Mouse (Mus musculus): ENCODE measurements around the gene Ugcg.

The Ugcg gene

DNA sequence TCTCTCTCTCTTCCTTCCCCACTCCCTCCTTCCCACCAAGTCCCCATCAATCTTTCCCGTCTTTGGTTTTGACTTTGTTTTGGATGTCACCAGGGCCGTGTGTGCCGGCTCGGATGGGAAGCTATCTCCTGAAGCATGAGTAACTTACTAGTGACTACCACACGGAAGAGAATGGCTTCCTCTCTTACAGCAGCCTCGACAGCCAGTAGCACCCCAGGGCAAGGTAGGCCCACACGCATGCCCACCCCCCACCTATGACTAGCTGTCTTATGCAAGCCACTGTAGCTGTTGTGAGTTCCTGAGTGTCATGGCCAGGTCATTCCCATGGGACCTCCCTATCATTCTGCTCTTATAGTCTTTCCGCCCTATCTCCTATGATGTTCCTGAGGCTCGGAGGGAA lies 38.0 kb downstream of the Ugcg start:
- DNase-seq (ENCODE audit: low spot score): no peak

GRCm38 (mm10) chr4:59228951-59229350 lies 39.9 kb downstream of the Ugcg start:
- no peak for DNase-seq (ENCODE audit: low spot score)

- no peak for DNase-seq (ENCODE audit: low spot score)
Measured at GRCm38 (mm10) chr4:59231266-59232055, 42.4 kb downstream of the Ugcg start.

- no peak for DNase-seq (ENCODE audit: low spot score)
Measured at GRCm38 (mm10) chr4:59234014-59234413, 45.0 kb downstream of the Ugcg start.

- DNase-seq (ENCODE audit: low spot score): no peak
Measured at GRCm38 (mm10) chr4:59234451-59235216, 45.6 kb downstream of the Ugcg start.

DNA sequence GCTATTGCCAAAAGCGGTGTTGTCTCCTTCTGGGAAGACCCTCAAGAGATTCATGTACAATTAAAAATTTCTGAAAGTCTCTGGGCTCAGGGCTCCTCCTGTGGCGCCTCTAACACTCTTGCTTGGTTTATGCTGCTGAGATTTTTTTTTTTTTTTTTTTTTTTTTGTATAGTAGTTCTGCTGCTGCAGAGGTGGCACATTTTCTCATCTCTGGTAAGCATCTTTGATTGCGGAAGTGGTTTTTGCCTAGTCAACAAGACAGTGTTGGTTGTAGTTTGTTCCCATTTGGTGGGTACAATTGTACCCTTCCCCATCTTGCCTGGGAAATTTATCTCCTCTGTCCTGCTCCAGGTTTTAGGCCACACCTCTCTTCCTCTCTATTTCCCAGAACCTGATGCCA lies 47.3 kb downstream of the Ugcg start:
- DNase-seq (ENCODE audit: low spot score): no peak

- no peak for DNase-seq (ENCODE audit: low spot score)
Measured at GRCm38 (mm10) chr4:59238641-59239311, 49.7 kb downstream of the Ugcg start.

DNA sequence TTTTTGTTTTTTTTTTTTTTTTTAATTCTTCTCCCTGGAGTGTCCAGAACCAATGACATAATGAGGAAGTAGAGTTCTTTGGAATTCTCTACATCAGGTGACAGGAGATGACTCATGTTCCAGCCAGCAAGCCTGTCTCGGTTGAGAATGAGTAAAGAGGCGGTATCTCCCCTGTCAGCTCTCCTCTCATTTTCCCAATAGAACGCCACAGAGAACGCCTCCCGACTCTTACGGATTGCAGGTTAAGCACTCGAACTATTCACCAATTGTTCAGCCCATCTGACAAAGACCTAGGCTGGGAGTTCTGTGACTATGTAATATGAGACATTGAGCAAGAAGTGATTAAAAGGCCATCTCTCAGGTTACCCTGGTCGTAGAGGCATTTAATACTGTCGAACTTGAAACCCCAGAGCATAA lies 50.3 kb downstream of the Ugcg start:
- DNase-seq (ENCODE audit: low spot score): no peak

DNA sequence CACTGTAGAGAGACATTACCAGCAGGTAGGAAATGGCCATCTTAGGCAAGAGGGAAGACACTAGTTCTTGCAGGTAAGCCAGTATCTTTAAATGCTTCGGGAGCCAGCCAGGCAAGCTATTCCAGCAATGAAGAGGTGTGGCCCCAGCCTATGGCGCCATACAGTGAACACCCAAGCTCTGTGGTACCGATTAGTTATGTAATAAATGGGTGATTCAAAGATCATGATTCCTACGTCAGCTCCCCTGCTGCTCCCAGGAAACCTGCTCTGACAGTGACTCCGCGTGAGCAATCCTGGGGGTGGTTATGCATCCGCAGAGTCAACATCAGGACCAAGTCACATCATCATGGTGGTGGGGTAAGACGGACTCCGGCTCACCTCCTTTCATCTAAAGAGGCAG lies 51.1 kb downstream of the Ugcg start:
- DNase-seq (ENCODE audit: low spot score): no peak

DNA sequence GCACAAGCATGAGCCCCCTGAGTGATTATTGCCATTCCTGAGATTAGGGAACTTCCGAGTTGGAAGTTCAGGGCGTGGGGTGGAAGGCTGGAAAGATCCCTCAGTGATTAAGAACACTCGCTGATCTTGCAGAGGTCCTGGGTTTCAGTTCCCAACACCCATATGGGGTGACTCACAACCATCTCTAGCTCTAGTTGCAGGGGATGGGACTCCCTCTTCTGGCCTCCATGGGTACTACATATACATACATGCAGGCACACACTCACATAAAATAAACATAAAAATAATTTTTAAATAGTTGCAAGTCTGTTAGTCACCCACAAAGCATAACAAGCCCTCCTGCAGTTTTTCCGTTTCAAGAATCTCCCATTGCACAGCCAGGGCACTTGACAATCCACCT lies 52.0 kb downstream of the Ugcg start:
- DNase-seq (ENCODE audit: low spot score): no peak

DNA sequence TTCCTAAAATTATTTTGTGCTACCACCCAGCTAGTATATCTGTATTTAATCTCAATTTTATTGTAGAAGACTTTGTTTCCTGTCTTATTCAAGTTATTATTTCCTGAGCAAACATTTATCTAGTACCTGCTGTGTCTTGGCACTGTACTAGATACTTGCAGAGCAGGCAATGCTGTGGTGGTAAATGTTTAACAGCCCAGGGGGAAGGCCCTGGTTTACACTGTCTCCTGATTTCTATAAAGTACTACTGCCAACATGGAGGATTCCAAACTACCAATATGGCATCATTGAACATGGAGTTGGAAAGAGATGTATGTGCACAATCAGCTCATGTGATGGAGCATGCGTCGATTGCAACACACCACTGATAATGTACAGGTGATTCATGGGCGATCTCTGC lies 53.2 kb downstream of the Ugcg start:
- DNase-seq (ENCODE audit: low spot score): no peak

DNA sequence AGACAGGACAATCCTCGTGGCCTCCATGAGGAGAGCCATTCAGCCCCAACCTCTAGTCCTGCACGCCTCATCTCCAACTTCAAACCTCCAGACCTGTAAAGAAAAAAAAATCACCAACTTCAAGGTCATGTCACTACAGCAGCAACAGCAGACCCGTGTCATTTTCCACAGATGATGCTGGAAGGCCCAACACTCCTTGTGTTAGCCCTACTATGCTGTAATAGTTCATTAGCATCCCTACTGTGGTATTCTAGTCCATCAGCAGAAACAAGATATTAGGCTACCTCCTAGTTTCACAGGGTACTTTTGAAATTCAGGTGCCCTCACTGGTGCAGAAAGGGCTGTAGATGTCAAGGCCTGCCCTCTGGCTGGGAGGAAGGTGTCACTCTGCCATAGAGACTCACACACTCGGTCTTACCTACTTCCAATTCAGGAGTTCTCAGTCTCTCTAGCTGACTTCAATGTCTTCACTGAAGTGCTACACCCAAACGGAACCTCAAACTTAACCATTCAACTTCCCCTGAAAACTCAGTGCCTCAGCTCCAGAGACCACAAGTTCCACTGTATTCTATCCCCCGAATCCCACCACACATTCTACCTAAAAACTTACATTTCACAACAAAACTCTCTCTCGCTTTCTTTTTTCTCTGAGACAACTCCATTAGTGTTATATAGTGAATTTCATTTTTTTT lies 54.9 kb downstream of the Ugcg start:
- no peak for DNase-seq (ENCODE audit: low spot score)

DNA sequence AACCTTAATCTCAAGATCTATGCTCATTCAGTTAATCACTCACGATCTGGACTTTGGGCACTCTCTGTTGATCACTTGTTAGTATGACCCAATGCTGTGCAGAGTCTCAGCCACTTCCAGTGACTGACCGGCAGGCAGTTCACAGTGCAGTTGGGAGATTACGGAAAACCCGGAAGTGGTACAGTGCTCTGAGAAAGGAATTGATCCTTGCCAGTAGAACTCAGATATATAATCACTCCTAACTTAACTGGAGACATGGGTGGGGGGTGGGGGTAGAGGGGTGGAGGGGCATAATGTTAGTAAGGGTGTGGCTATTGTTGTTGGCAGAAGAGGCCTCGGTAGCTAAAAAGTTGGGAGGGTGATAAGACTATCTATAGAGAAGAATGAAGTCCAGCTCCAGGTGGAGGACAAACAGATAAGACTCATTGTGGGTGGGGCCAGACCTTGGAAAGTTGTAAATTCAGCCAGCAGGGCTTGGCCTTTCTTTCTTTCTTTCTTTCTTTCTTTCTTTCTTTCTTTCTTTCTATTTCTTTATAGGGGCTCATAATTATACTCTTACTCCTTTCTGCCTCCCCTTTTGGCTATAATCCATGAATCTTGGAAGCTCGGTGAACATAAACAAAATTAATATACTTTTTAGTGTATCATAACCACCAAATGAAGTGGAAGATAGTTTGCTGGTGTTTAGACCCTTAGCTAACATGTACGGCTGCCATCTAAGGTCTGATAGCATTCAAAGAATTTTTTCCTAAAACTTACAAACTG lies 55.9 kb downstream of the Ugcg start:
- DNase-seq (ENCODE audit: low spot score): no peak

DNA sequence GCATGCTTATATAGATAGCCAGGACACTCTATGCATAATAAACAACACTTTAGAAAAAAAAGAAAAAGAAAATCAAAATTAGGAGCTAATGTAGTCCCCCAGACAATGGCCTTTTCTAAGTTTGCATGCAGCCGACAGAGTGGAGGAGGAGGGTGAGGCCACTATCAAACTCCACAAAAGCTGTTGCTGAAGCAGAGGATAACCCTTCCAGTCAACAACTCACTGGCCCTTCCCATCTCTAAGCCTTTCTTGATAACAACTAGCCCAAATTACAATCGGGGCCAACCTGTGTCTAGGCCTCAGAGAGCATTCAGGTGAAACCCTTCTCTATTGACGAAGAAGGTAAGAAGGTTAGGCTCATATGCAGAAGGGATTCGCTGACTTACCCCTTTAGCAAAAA lies 56.7 kb downstream of the Ugcg start:
- no peak for DNase-seq (ENCODE audit: low spot score)

GRCm38 (mm10) chr4:59247545-59247944 lies 58.5 kb downstream of the Ugcg start:
- DNase-seq (ENCODE audit: low spot score): no peak

GRCm38 (mm10) chr4:59248035-59248434 lies 59.0 kb downstream of the Ugcg start:
- no peak for DNase-seq (ENCODE audit: low spot score)

GRCm38 (mm10) chr4:59252386-59253054 lies 63.5 kb downstream of the Ugcg start:
- DNase-seq (ENCODE audit: low spot score): no peak

- no peak for DNase-seq (ENCODE audit: low spot score)
Measured at GRCm38 (mm10) chr4:59253055-59253434, 64.0 kb downstream of the Ugcg start.

GRCm38 (mm10) chr4:59254397-59254796 lies 65.3 kb downstream of the Ugcg start:
- no peak for DNase-seq (ENCODE audit: low spot score)

DNA sequence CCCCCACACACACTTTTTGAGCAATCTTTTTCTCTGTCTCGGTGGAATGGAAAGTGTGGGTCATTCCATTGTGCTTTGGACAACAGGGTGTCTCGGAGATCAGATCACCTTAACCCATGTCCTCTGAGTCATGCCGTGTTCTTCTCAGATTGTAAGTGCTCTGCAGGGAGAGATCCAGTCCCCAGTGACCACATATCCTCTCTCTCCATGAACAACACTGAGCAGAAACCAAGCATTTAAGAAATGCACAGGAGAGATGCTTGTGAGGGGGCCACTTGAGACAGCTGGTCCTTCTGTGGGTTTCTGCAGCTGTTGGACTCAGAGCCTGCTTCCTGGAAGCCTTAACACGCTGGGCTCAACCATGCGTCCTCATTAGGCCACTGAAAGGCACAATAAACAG lies 66.9 kb downstream of the Ugcg start:
- no peak for DNase-seq (ENCODE audit: low spot score)

DNA sequence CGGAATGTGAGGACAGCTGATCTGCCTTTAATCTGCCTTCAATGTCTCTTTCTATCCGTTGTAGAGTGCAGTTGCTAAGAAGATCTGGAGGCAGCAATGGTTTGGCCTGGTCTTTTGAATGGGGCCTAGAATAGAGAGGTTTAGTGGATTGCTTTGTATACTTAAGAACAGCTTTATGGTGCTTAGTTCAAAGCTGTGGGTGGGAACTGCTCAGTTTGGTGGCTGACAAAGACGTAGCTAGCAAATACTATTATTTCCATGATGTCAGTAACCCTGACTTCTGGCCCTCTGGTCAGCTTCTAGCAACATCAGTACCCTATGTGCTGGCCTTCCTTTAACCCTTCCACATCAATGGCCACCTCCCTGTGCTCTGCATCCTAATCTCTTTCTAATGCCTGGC lies 68.8 kb downstream of the Ugcg start:
- no peak for DNase-seq (ENCODE audit: low spot score)
